Mouse (Mus musculus) thymus, adult 2 months (tissue): ENCODE measurements around the gene Dchs2.

Source experiments
- CTCF ChIP-seq: fragments of 200-500 bp; IDR thresholded peaks from 2 replicates; pipeline ENCODE4 v1.5.1; 2012; ENCODE audit warnings: mild to moderate bottlenecking, control low read depth, low read length, moderate library complexity, borderline replicate concordance; ENCODE audit not compliant: control insufficient read depth, poor library complexity, insufficient read depth; ENCODE audit errors: extremely low read depth
- POLR2A ChIP-seq: fragments of 200-500 bp; IDR thresholded peaks from 2 replicates; pipeline ENCODE4 v1.6.1; 2012; ENCODE audit warnings: mild to moderate bottlenecking, low read length, control low read depth, moderate library complexity; ENCODE audit not compliant: control insufficient read depth, poor library complexity, insufficient read depth; ENCODE audit errors: extremely low read depth

GRCm38 (mm10) chr3:83099651-83100050 is 28.1 kb upstream of the Dchs2 start:
- no peak for TF ChIP-seq CTCF
- no peak for TF ChIP-seq POLR2A
